ENCODE assay signal across 8 mouse cellular contexts in the genomic region with DNA sequence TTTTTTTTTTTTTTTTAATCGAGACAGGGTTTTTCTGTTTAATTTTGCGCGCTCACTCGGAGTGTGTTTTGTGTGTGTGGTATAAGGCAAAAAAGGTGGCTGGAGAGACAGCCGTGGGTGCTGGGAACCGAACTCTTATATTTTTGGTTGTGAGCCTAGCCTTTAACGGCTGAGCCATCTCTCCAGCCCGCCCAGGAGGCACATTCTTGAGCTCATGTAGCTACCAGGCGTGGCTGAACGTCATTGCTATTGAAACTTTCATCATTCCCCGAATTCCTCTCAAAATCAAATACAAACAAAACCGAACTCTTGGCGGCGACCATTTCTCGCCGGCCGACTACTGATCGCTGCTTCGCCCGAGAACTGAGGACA. TPM values are rescaled to one million over a fixed set of nuclear protein-coding genes. Genes with fewer than 3 reads are reported as not detected.
DNase-seq lines count a peak whose midpoint lies in the region; ATAC-seq lines count a peak whose summit lies in the region.
"Not testable (repeated sequence)": the region's sequence is repeated elsewhere in the genome, so short reads cannot be mapped to it uniquely, and the experiment has no call there.

No protein-coding gene starts in this region.

- not testable (repeated sequence) for H3K27me3 ChIP-seq in embryonic facial prominence, embryonic 11.5 days (ENCODE audit: control insufficient read depth, insufficient read depth, low read length)

- H3K4me3 ChIP-seq in embryonic facial prominence, embryonic 11.5 days (ENCODE audit: low read depth, low read length) = peak overlapping the region; percentile 56

- H3K9me3 ChIP-seq in embryonic facial prominence, embryonic 11.5 days (replicated peaks; ENCODE audit: control insufficient read depth, low read length) = not testable (repeated sequence)

- WGBS in embryonic facial prominence, embryonic 11.5 days = 0% methylated on average over 20 of the region's 20 CpGs

- H3K4me1 ChIP-seq in embryonic facial prominence, embryonic 11.5 days (ENCODE audit: control insufficient read depth, insufficient read depth, low read length) = not testable (repeated sequence)

- H3K36me3 ChIP-seq in embryonic facial prominence, embryonic 11.5 days (replicated peaks; ENCODE audit: control insufficient read depth, insufficient read depth, low read depth, low read length) = not testable (repeated sequence)

- 0 out of 2 replicates have a peak overlapping the region, but pooled peaks have one; percentile 10 for H3K4me2 ChIP-seq in embryonic facial prominence, embryonic 11.5 days (ENCODE audit: low read depth, low read length)

- intact Hi-C loops in left cerebral cortex, postnatal 36 days (cut with DNase I) = not testable (repeated sequence)

- peak overlapping the region; percentile 58 for H3K9ac ChIP-seq in embryonic facial prominence, embryonic 11.5 days (replicated peaks; ENCODE audit: low read length)

- H3K27ac ChIP-seq in embryonic facial prominence, embryonic 11.5 days (replicated peaks; ENCODE audit: low read depth, low read length) = 0 out of 2 replicates have a peak overlapping the region, but pooled peaks have one; percentile 52

- peak; percentile 57 for ATAC-seq in embryonic facial prominence, embryonic 11.5 days (replicated peaks; ENCODE audit: insufficient number of reproducible peaks, low FRiP score, low TSS enrichment, low read depth)
- ATAC-seq in granulocyte monocyte progenitor cell, adult 5-6 weeks (replicated peaks; ENCODE audit: poor library complexity, severe bottlenecking) = peak; percentile 8

- peak; percentile 70 for DNase-seq in adrenal gland, adult 8-10 months
- DNase-seq in embryonic facial prominence, embryonic 11.5 days (ENCODE audit: low spot score) = peak; percentile 88
- peak; percentile 76 for DNase-seq in kidney, adult 11 months
- peak; percentile 80 to 83 for DNase-seq in left cerebral cortex, postnatal 36 days (ENCODE audit: low spot score in 2 of 2)
- peak; percentile 86 for DNase-seq in mesoderm, embryonic 11.5 days (ENCODE audit: low read depth, low spot score)
- DNase-seq in right cerebral cortex, postnatal 25 days = peak; percentile 77
- peak; percentile 65 to 78 for DNase-seq in urinary bladder, postnatal 4 days (ENCODE audit: low spot score in 2 of 2)

RNA-seq across cellular contexts. Expression of gene Klrb1c, which starts 9.7 kb away (rescaled TPM):
- total RNA-seq in adrenal gland, adult 8-10 months (2022) = 1 to 10 TPM in 1 of 4 experiments, under 1 TPM in 3; 0.22 to 1.0 (median 0.56) TPM
- 0.17 TPM in 1 of 2 replicates, not detected in the other for polyA plus RNA-seq in embryonic facial prominence, embryonic 11.5 days (2014; fragmentation: Nextera tagmentation; extraction: Ambion mirVana)
- total RNA-seq in granulocyte monocyte progenitor cell, adult 5-6 weeks (2014; fragmentation: Nextera tagmentation) = not detected in 2 replicates
- total RNA-seq in granulocyte monocyte progenitor cell, adult 5-6 weeks (2017) = 0.34 and 1.0 TPM in 2 replicates
- total RNA-seq in left cerebral cortex, postnatal 36 days (2021) = not detected

RNA-seq across cellular contexts. Expression of gene Gm44511, which starts 27.4 kb away (rescaled TPM):
- under 1 TPM in 1 of 4 experiments, not detected in 3; 0.54 TPM for total RNA-seq in adrenal gland, adult 8-10 months (2022)
- not detected in 2 replicates for polyA plus RNA-seq in embryonic facial prominence, embryonic 11.5 days (2014; fragmentation: Nextera tagmentation; extraction: Ambion mirVana)
- not detected in 2 replicates for total RNA-seq in granulocyte monocyte progenitor cell, adult 5-6 weeks (2014; fragmentation: Nextera tagmentation)
- total RNA-seq in granulocyte monocyte progenitor cell, adult 5-6 weeks (2017) = not detected in 2 replicates
- not detected for total RNA-seq in left cerebral cortex, postnatal 36 days (2021)

RNA-seq across cellular contexts. Expression of gene Klrb1b, which starts 27.4 kb away (rescaled TPM):
- under 1 TPM in 2 of 4 experiments, not detected in 2; 0.17 to 0.31 TPM for total RNA-seq in adrenal gland, adult 8-10 months (2022)
- polyA plus RNA-seq in embryonic facial prominence, embryonic 11.5 days (2014; fragmentation: Nextera tagmentation; extraction: Ambion mirVana) = not detected in 2 replicates
- not detected in 2 replicates for total RNA-seq in granulocyte monocyte progenitor cell, adult 5-6 weeks (2014; fragmentation: Nextera tagmentation)
- total RNA-seq in granulocyte monocyte progenitor cell, adult 5-6 weeks (2017) = 0.09 TPM in 1 of 2 replicates, not detected in the other
- not detected for total RNA-seq in left cerebral cortex, postnatal 36 days (2021)

Comparison
In these comparisons a context has a peak if more than half of its experiments do, and no peak if none do; other contexts are left out.
1. Peak in every context shown above with its lines: DNase-seq, ATAC-seq, H3K4me3 ChIP-seq and H3K27ac ChIP-seq.